In the genomic region with DNA sequence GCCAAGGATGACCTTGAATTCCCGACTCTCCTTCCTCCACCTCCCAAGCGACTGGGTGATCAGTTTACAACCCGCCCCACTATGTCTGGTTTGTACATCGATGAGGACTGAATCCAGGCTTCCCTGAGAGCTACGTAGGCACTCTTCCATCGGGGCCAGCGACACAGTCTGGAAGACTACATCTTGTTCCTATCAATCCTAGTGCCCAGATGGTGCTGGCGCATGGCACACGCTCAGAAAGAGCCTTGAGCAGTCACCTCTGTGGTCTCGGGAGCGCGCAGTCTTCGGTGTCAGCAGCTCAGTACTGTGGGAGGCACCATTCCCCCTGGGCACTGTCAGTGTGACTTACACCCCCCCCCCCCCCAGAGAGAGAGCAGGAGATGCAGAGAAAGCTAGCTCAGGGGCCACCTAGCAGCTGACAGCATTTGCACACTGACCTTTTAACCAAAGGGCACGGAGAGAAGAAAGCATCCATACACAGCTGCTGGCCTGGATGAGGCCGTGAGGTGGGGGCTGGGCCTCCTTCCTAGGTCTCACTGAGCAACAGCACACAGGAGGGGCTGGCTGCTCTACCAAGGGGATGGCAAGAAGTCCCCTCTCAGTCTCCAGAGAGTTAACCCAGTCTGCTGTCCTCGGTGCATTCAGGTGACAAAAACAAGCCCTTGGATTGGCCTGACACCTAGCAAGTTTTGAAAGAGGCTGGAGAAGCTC, we compare ENCODE assay signal across 12 mouse cellular contexts. TPM values are rescaled to one million over a fixed set of nuclear protein-coding genes. Genes with fewer than 3 reads are reported as not detected.
DNase-seq lines count a peak whose midpoint lies in the region; ATAC-seq and TF ChIP-seq lines count a peak whose summit lies in the region.
"Had no signal": no experiment of that assay in that cellular context is flagged by ENCODE, and none has a peak within 500 bp of the region (broad histone marks: within the 10 kb centered on the region; RNA-seq: fewer than 3 reads in every experiment).

No protein-coding gene starts in this region.

- peak; percentile 56 to 60 for DNase-seq in cerebellum, adult 18-20 months
- DNase-seq in cerebellum, adult 8-10 months, result no peak
- peak; percentile 69 for DNase-seq in neural tube, embryonic 10.5 days (ENCODE audit: extremely low spot score, low spot score)
- DNase-seq in limb, embryonic 10.5 days (ENCODE audit: low spot score), result peak; percentile 45
- no peak for DNase-seq in stomach, postnatal 0 days (ENCODE audit: low spot score)
- no peak for DNase-seq in lung, postnatal 10 days
- no peak for DNase-seq in kidney, adult 18-20 months
- DNase-seq: gastrocnemius, postnatal 36 days had no signal

- peaks cover 7% of the 10 kb centered on the region; the same call in 1 of the 2 replicates for H3K36me3 ChIP-seq in neural tube, embryonic 15.5 days
- H3K36me3 ChIP-seq in limb, embryonic 10.5 days, result no peaks in the 10 kb centered on the region
- no peaks in the 10 kb centered on the region for H3K36me3 ChIP-seq in stomach, postnatal 0 days (ENCODE audit: control insufficient read depth, insufficient read depth, low read length)
- H3K36me3 ChIP-seq: limb, embryonic 15.5 days had no signal

- TF ChIP-seq CTCF in stomach, postnatal 0 days (IDR thresholded peaks at IDR 0.05; ENCODE audit: low read depth), result no peak

- H3K9me3 ChIP-seq in neural tube, embryonic 15.5 days (replicated peaks), result no peaks in the 10 kb centered on the region
- no peaks in the 10 kb centered on the region for H3K9me3 ChIP-seq in limb, embryonic 10.5 days (replicated peaks)
- no peaks in the 10 kb centered on the region for H3K9me3 ChIP-seq in stomach, postnatal 0 days (ENCODE audit: control insufficient read depth, low read length)
- H3K9me3 ChIP-seq: limb, embryonic 15.5 days had no signal

- H3K9ac ChIP-seq in neural tube, embryonic 15.5 days (replicated peaks), result no peak overlapping the region
- peak overlapping the region; percentile 18; the same call in 1 of the 2 replicates for H3K9ac ChIP-seq in stomach, postnatal 0 days (ENCODE audit: low read length)
- H3K9ac ChIP-seq: limb, embryonic 15.5 days had no signal

- no peaks in the 10 kb centered on the region for H3K27me3 ChIP-seq in neural tube, embryonic 15.5 days (replicated peaks)
- no peaks in the 10 kb centered on the region for H3K27me3 ChIP-seq in limb, embryonic 10.5 days (ENCODE audit: low read depth, poor library complexity, severe bottlenecking)
- H3K27me3 ChIP-seq in stomach, postnatal 0 days (ENCODE audit: control insufficient read depth, insufficient read depth, low read length), result no peaks in the 10 kb centered on the region
- H3K27me3 ChIP-seq: limb, embryonic 15.5 days had no signal

- no peak for TF ChIP-seq EP300 in stomach, postnatal 0 days (optimal IDR thresholded peaks at IDR 0.05)

- 33% methylated on average over 16 of the region's 16 CpGs for WGBS in neural tube, embryonic 15.5 days
- 44% methylated on average over 16 of the region's 16 CpGs for WGBS in limb, embryonic 10.5 days
- 57% methylated on average over 16 of the region's 16 CpGs for WGBS in stomach, postnatal 0 days

- H3K27ac ChIP-seq in neural tube, embryonic 15.5 days (replicated peaks), result no peak overlapping the region; the same call in 1 of the 2 replicates
- H3K27ac ChIP-seq in limb, embryonic 10.5 days, result peak overlapping the region; percentile 69
- peak overlapping the region; percentile 30; the same call in 1 of the 2 replicates for H3K27ac ChIP-seq in stomach, postnatal 0 days (replicated peaks)
- H3K27ac ChIP-seq: limb, embryonic 15.5 days had no signal

- H3K4me1 ChIP-seq in neural tube, embryonic 15.5 days, result peaks cover 82% of the 10 kb centered on the region
- H3K4me1 ChIP-seq in limb, embryonic 10.5 days, result peaks cover 75% of the 10 kb centered on the region
- H3K4me1 ChIP-seq in stomach, postnatal 0 days (replicated peaks; ENCODE audit: control insufficient read depth, insufficient read depth), result peaks cover 50% of the 10 kb centered on the region

- no peak for ATAC-seq in neural tube, embryonic 15.5 days (ENCODE audit: low FRiP score)
- ATAC-seq in stomach, postnatal 0 days (ENCODE audit: low FRiP score, low TSS enrichment), result no peak

- H3K4me3 ChIP-seq in neural tube, embryonic 15.5 days (replicated peaks), result no peak overlapping the region
- peak overlapping the region; percentile 14; the same call in 1 of the 2 replicates for H3K4me3 ChIP-seq in limb, embryonic 10.5 days
- no peak overlapping the region for H3K4me3 ChIP-seq in stomach, postnatal 0 days (ENCODE audit: low read depth, low read length)
- H3K4me3 ChIP-seq: erythroblast, embryonic 14.5 days; limb, embryonic 15.5 days; megakaryocyte, embryonic 14.5 days had no signal

- H3K4me2 ChIP-seq in neural tube, embryonic 15.5 days, result no peak overlapping the region
- no peak overlapping the region for H3K4me2 ChIP-seq in stomach, postnatal 0 days (replicated peaks; ENCODE audit: low read depth)
- H3K4me2 ChIP-seq: limb, embryonic 15.5 days had no signal

RNA-seq across cellular contexts. Expression of gene Cotl1, which starts 10.3 kb away (rescaled TPM):
- polyA plus RNA-seq in neural tube, embryonic 15.5 days (2015; fragmentation: Nextera tagmentation; extraction: Ambion mirVana), result 104 and 158 TPM in 2 replicates
- polyA plus RNA-seq in limb, embryonic 10.5 days (2016; fragmentation: Nextera tagmentation; extraction: Ambion mirVana), result 53.2 and 94.6 TPM in 2 replicates
- polyA plus RNA-seq in stomach, postnatal 0 days (2015; fragmentation: Nextera tagmentation; extraction: Ambion mirVana), result 100 and 106 TPM in 2 replicates

RNA-seq across cellular contexts. Expression of gene Klhl36, which starts 32.0 kb away (rescaled TPM):
- polyA plus RNA-seq in neural tube, embryonic 15.5 days (2015; fragmentation: Nextera tagmentation; extraction: Ambion mirVana), result 16.5 and 17.4 TPM in 2 replicates
- polyA plus RNA-seq in limb, embryonic 10.5 days (2016; fragmentation: Nextera tagmentation; extraction: Ambion mirVana), result 7.2 and 7.9 TPM in 2 replicates
- polyA plus RNA-seq in stomach, postnatal 0 days (2015; fragmentation: Nextera tagmentation; extraction: Ambion mirVana), result 9.0 and 10.0 TPM in 2 replicates

RNA-seq across cellular contexts. Expression of gene Tldc1, which starts 51.8 kb away (rescaled TPM):
- polyA plus RNA-seq in neural tube, embryonic 15.5 days (2015; fragmentation: Nextera tagmentation; extraction: Ambion mirVana), result 10.0 and 12.0 TPM in 2 replicates
- polyA plus RNA-seq in limb, embryonic 10.5 days (2016; fragmentation: Nextera tagmentation; extraction: Ambion mirVana), result 13.1 and 14.6 TPM in 2 replicates
- 9.1 and 10.7 TPM in 2 replicates for polyA plus RNA-seq in stomach, postnatal 0 days (2015; fragmentation: Nextera tagmentation; extraction: Ambion mirVana)

Comparison
In these comparisons a context has a peak if more than half of its experiments do, and no peak if none do; other contexts are left out.
1. DNase-seq: peak in cerebellum, adult 18-20 months (2 of 2), neural tube, embryonic 10.5 days (single experiment) and limb, embryonic 10.5 days (single experiment); none in cerebellum, adult 8-10 months (single experiment), stomach, postnatal 0 days (single experiment), lung, postnatal 10 days (single experiment) and kidney, adult 18-20 months (single experiment).